Mouse (Mus musculus) kidney, adult 2 months (tissue): ENCODE results near the gene Slc25a44.

Source experiments
- CTCF ChIP-seq: fragments of 200-500 bp; conservative IDR thresholded peaks from 2 replicates; pipeline ENCODE4 v1.5.1; 2011; ENCODE audit warnings: low read depth, mild to moderate bottlenecking, control low read depth, low read length, moderate library complexity, mixed read lengths; ENCODE audit not compliant: insufficient read depth, insufficient read length
- POLR2A ChIP-seq: fragments of 200-500 bp; IDR thresholded peaks from one replicate; pipeline ENCODE4 v1.6.1; 2011; ENCODE audit warnings: low read depth, low read length, control low read depth

- TF ChIP-seq CTCF = peak; percentile 96
- TF ChIP-seq POLR2A = no peak
Measured at GRCm38 (mm10) chr3:88407090-88407489, 17.8 kb downstream of the Slc25a44 start.
